Mouse (Mus musculus): ENCODE data around the gene Hist1h4k.
"Not testable (repeated sequence)": the region's sequence is repeated elsewhere in the genome, so short reads cannot be mapped to it uniquely, and the experiment has no call there.

Gene Hist1h4k

GRCm38 (mm10) chr13:21718381-21719080 is 31.8 kb downstream of the Hist1h4k start:
- no peak for DNase-seq (ENCODE audit: low read depth, low spot score)

- peak; percentile 90 for DNase-seq (ENCODE audit: low read depth, low spot score)
Observed at GRCm38 (mm10) chr13:21717397-21718357, 32.6 kb downstream of the Hist1h4k start, which contains the start of gene Hist1h3h. TSS of gene Hist1h3h (plus strand) at chr13:21717659.

GRCm38 (mm10) chr13:21716540-21717391 is 33.5 kb downstream of the Hist1h4k start:
- DNase-seq (ENCODE audit: low read depth, low spot score) = not testable (repeated sequence)

GRCm38 (mm10) chr13:21715864-21716539 is 34.3 kb downstream of the Hist1h4k start, which contains the start of the genes Hist1h2bl and Hist1h2ai:
TSS of gene Hist1h2bl (minus strand) at chr13:21716143.
TSS of gene Hist1h2ai (plus strand) at chr13:21716422.
- DNase-seq (ENCODE audit: low read depth, low spot score) = peak; percentile 94

GRCm38 (mm10) chr13:21715131-21715863 is 35.0 kb downstream of the Hist1h4k start:
- DNase-seq (ENCODE audit: low read depth, low spot score) = no peak

- no peak for DNase-seq (ENCODE audit: low read depth, low spot score)
Observed at GRCm38 (mm10) chr13:21714725-21715124, 35.6 kb downstream of the Hist1h4k start.

GRCm38 (mm10) chr13:21711698-21712097 is 38.6 kb downstream of the Hist1h4k start:
- DNase-seq (ENCODE audit: low read depth, low spot score) = no peak

- no peak for DNase-seq (ENCODE audit: low read depth, low spot score)
Observed at GRCm38 (mm10) chr13:21710821-21711525, 39.3 kb downstream of the Hist1h4k start.

- DNase-seq (ENCODE audit: low read depth, low spot score) = no peak
Observed at GRCm38 (mm10) chr13:21710031-21710711, 40.1 kb downstream of the Hist1h4k start.

- no peak for DNase-seq (ENCODE audit: low read depth, low spot score)
Observed at GRCm38 (mm10) chr13:21706669-21707068, 43.6 kb downstream of the Hist1h4k start.
